Mouse (Mus musculus): ENCODE measurements around the gene Gm5136. TPM values are rescaled to one million over a fixed set of nuclear protein-coding genes. Genes with fewer than 3 reads are reported as not detected.

Gm5136 gene
- polyA plus RNA-seq (2011; ENCODE audit: insufficient read length, low read depth, missing spikeins), result not detected in 2 replicates

- H3K4me3 ChIP-seq (ENCODE audit: insufficient read depth, low read length), result no peak within 1 kb of the TSS
- no peak for TF ChIP-seq POLR2A (IDR thresholded peaks at IDR 0.05; ENCODE audit: low read depth, low read length)
- no peak for TF ChIP-seq CTCF (IDR thresholded peaks at IDR 0.05; ENCODE audit: borderline replicate concordance, insufficient read depth, low read length)
- H3K27ac ChIP-seq (ENCODE audit: insufficient read depth, low read length), result no peak within 1 kb of the TSS
- H3K4me1 ChIP-seq (ENCODE audit: control insufficient read depth, insufficient read depth, low read length), result no peaks in the 10 kb centered on the region
These were observed at the start of gene Gm5136 for GRCm38 (mm10) chr10:108699946-108700345. Gene Gm5136, minus strand, starts transcription at chr10:108700160.

- Histone ChIP-seq H3K27ac (ENCODE audit: insufficient read depth, low read length) (no peak overlapping the region), H3K4me3 (ENCODE audit: insufficient read depth, low read length) (no peak overlapping the region), H3K4me1 (ENCODE audit: control insufficient read depth, insufficient read depth, low read length) (no peaks in the 10 kb centered on the region)
- no peak for TF ChIP-seq POLR2A (IDR thresholded peaks at IDR 0.05; ENCODE audit: low read depth, low read length)
- TF ChIP-seq CTCF (IDR thresholded peaks at IDR 0.05; ENCODE audit: borderline replicate concordance, insufficient read depth, low read length), result no peak
These were observed 43.8 kb upstream of the Gm5136 start for GRCm38 (mm10) chr10:108743759-108744158.

- H3K4me3 ChIP-seq (ENCODE audit: insufficient read depth, low read length), result no peak overlapping the region
- H3K4me1 ChIP-seq (ENCODE audit: control insufficient read depth, insufficient read depth, low read length), result no peaks in the 10 kb centered on the region
- H3K27ac ChIP-seq (ENCODE audit: insufficient read depth, low read length), result no peak overlapping the region
- no peak for TF ChIP-seq POLR2A (IDR thresholded peaks at IDR 0.05; ENCODE audit: low read depth, low read length)
- no peak for TF ChIP-seq CTCF (IDR thresholded peaks at IDR 0.05; ENCODE audit: borderline replicate concordance, insufficient read depth, low read length)
These were observed 34.0 kb upstream of the Gm5136 start for GRCm38 (mm10) chr10:108733982-108734381.

- H3K4me1 ChIP-seq (ENCODE audit: control insufficient read depth, insufficient read depth, low read length), result no peaks in the 10 kb centered on the region
- H3K27ac ChIP-seq (ENCODE audit: insufficient read depth, low read length), result no peak overlapping the region
- TF ChIP-seq POLR2A (IDR thresholded peaks at IDR 0.05; ENCODE audit: low read depth, low read length) (no peak), CTCF (IDR thresholded peaks at IDR 0.05; ENCODE audit: borderline replicate concordance, insufficient read depth, low read length) (no peak)
- H3K4me3 ChIP-seq (ENCODE audit: insufficient read depth, low read length), result no peak overlapping the region
These were observed 29.0 kb upstream of the Gm5136 start for GRCm38 (mm10) chr10:108728961-108729360.

- no peak overlapping the region for H3K4me3 ChIP-seq (ENCODE audit: insufficient read depth, low read length)
- no peaks in the 10 kb centered on the region for H3K4me1 ChIP-seq (ENCODE audit: control insufficient read depth, insufficient read depth, low read length)
- TF ChIP-seq POLR2A (IDR thresholded peaks at IDR 0.05; ENCODE audit: low read depth, low read length) (no peak), CTCF (IDR thresholded peaks at IDR 0.05; ENCODE audit: borderline replicate concordance, insufficient read depth, low read length) (no peak)
- H3K27ac ChIP-seq (ENCODE audit: insufficient read depth, low read length), result no peak overlapping the region
These were observed 26.4 kb upstream of the Gm5136 start for GRCm38 (mm10) chr10:108726391-108726790.

- TF ChIP-seq POLR2A (IDR thresholded peaks at IDR 0.05; ENCODE audit: low read depth, low read length) (no peak), CTCF (IDR thresholded peaks at IDR 0.05; ENCODE audit: borderline replicate concordance, insufficient read depth, low read length) (no peak)
- Histone ChIP-seq H3K27ac (ENCODE audit: insufficient read depth, low read length) (no peak overlapping the region), H3K4me3 (ENCODE audit: insufficient read depth, low read length) (no peak overlapping the region), H3K4me1 (ENCODE audit: control insufficient read depth, insufficient read depth, low read length) (no peaks in the 10 kb centered on the region)
These were observed 24.9 kb upstream of the Gm5136 start for GRCm38 (mm10) chr10:108724878-108725277.

- Histone ChIP-seq H3K4me3 (ENCODE audit: insufficient read depth, low read length) (no peak overlapping the region), H3K4me1 (ENCODE audit: control insufficient read depth, insufficient read depth, low read length) (no peaks in the 10 kb centered on the region), H3K27ac (ENCODE audit: insufficient read depth, low read length) (no peak overlapping the region)
- TF ChIP-seq CTCF (IDR thresholded peaks at IDR 0.05; ENCODE audit: borderline replicate concordance, insufficient read depth, low read length) (no peak), POLR2A (IDR thresholded peaks at IDR 0.05; ENCODE audit: low read depth, low read length) (no peak)
These were observed 10.6 kb upstream of the Gm5136 start for GRCm38 (mm10) chr10:108710514-108710913.

- Histone ChIP-seq H3K27ac (ENCODE audit: insufficient read depth, low read length) (no peak overlapping the region), H3K4me1 (ENCODE audit: control insufficient read depth, insufficient read depth, low read length) (no peaks in the 10 kb centered on the region), H3K4me3 (ENCODE audit: insufficient read depth, low read length) (no peak overlapping the region)
- TF ChIP-seq CTCF (IDR thresholded peaks at IDR 0.05; ENCODE audit: borderline replicate concordance, insufficient read depth, low read length), result no peak
- no peak for TF ChIP-seq POLR2A (IDR thresholded peaks at IDR 0.05; ENCODE audit: low read depth, low read length)
These were observed 5.7 kb upstream of the Gm5136 start for GRCm38 (mm10) chr10:108705658-108706057.

- TF ChIP-seq POLR2A (IDR thresholded peaks at IDR 0.05; ENCODE audit: low read depth, low read length) (no peak), CTCF (IDR thresholded peaks at IDR 0.05; ENCODE audit: borderline replicate concordance, insufficient read depth, low read length) (no peak)
- Histone ChIP-seq H3K4me3 (ENCODE audit: insufficient read depth, low read length) (no peak overlapping the region), H3K4me1 (ENCODE audit: control insufficient read depth, insufficient read depth, low read length) (no peaks in the 10 kb centered on the region), H3K27ac (ENCODE audit: insufficient read depth, low read length) (no peak overlapping the region)
These were observed 1.6 kb upstream of the Gm5136 start for GRCm38 (mm10) chr10:108701361-108702128.

GRCm38 (mm10) chr10:108697062-108697461 is 2.9 kb downstream of the Gm5136 start:
- H3K4me1 ChIP-seq (ENCODE audit: control insufficient read depth, insufficient read depth, low read length), result no peaks in the 10 kb centered on the region
- H3K4me3 ChIP-seq (ENCODE audit: insufficient read depth, low read length), result no peak overlapping the region
- TF ChIP-seq POLR2A (IDR thresholded peaks at IDR 0.05; ENCODE audit: low read depth, low read length), result no peak
- TF ChIP-seq CTCF (IDR thresholded peaks at IDR 0.05; ENCODE audit: borderline replicate concordance, insufficient read depth, low read length), result no peak
- H3K27ac ChIP-seq (ENCODE audit: insufficient read depth, low read length), result no peak overlapping the region
